Mouse (Mus musculus) layer of hippocampus, postnatal 14 days (tissue): ENCODE measurements around the gene Hist2h2be. TPM values are rescaled to one million over a fixed set of nuclear protein-coding genes. Genes with fewer than 3 reads are reported as not detected.
A peak's percentile ranks its signal among the peaks of the same experiment; 100 is the strongest.
"Not testable (repeated sequence)": the region's sequence is repeated elsewhere in the genome, so short reads cannot be mapped to it uniquely, and the experiment has no call there.

Experiments used
- DNase-seq, 2 experiments: peaks; one replicate each; pipeline ENCODE4 v3.0.0; 2021 to 2022; ENCODE audit warnings: low spot score in 2 of 2, mixed read lengths in 1 of 2
- total RNA-seq, 2 experiments: library from RNA; stranded (reverse); gene quantifications; 2 replicates each; pipeline ENCODE4 v1.2.3; 2021

The Hist2h2be gene
- total RNA-seq, 2 experiments from 2014 or later, result 4.0 to 4.8 TPM

GRCm38 (mm10) chr3:96237904-96238511 is 17.1 kb downstream of the Hist2h2be start:
- DNase-seq, result no peak

GRCm38 (mm10) chr3:96238954-96239793 is 18.3 kb downstream of the Hist2h2be start, which contains the start of gene Hist2h3c2:
Gene Hist2h3c2 (minus strand): TSS chr3:96239127.
- peak in 1 of 2 experiments; percentile 37 for DNase-seq

GRCm38 (mm10) chr3:96239949-96240798 is 19.3 kb downstream of the Hist2h2be start, which contains the start of gene Hist2h2aa2:
Gene Hist2h2aa2 (minus strand): TSS chr3:96240276.
- DNase-seq, result peak; percentile 98

GRCm38 (mm10) chr3:96240799-96241197 is 19.9 kb downstream of the Hist2h2be start:
- DNase-seq, result no peak

GRCm38 (mm10) chr3:96243921-96244572 is 23.1 kb downstream of the Hist2h2be start:
- DNase-seq, result no peak

GRCm38 (mm10) chr3:96245003-96245886 is 24.3 kb downstream of the Hist2h2be start, which contains the start of gene Hist2h2aa1:
Gene Hist2h2aa1 (plus strand): TSS chr3:96245497.
- DNase-seq, result peak; percentile 85 to 90

- not testable (repeated sequence) for DNase-seq
Measured at GRCm38 (mm10) chr3:96246018-96246417, 25.1 kb downstream of the Hist2h2be start.

GRCm38 (mm10) chr3:96246427-96246856 is 25.5 kb downstream of the Hist2h2be start, which contains the start of gene Hist2h3c1:
Gene Hist2h3c1 (plus strand): TSS chr3:96246685.
- DNase-seq, result not testable (repeated sequence)

- DNase-seq, result no peak
Measured at GRCm38 (mm10) chr3:96247356-96248140, 26.6 kb downstream of the Hist2h2be start.

- DNase-seq, result no peak
Measured at GRCm38 (mm10) chr3:96248141-96249033, 27.5 kb downstream of the Hist2h2be start.

GRCm38 (mm10) chr3:96249034-96249345 is 28.1 kb downstream of the Hist2h2be start:
- no peak for DNase-seq

GRCm38 (mm10) chr3:96250890-96251289 is 30.0 kb downstream of the Hist2h2be start:
- no peak for DNase-seq

GRCm38 (mm10) chr3:96251787-96252186 is 30.9 kb downstream of the Hist2h2be start:
- DNase-seq, result no peak

- no peak for DNase-seq
Measured at GRCm38 (mm10) chr3:96254683-96255355, 33.9 kb downstream of the Hist2h2be start.

- no peak for DNase-seq
Measured at GRCm38 (mm10) chr3:96255926-96256593, 35.1 kb downstream of the Hist2h2be start.

GRCm38 (mm10) chr3:96257190-96257589 is 36.3 kb downstream of the Hist2h2be start:
- DNase-seq, result no peak

GRCm38 (mm10) chr3:96260220-96260619 is 39.3 kb downstream of the Hist2h2be start:
- no peak for DNase-seq
